Comparison of ENCODE assay signal across 9 mouse cellular contexts in the genomic region with DNA sequence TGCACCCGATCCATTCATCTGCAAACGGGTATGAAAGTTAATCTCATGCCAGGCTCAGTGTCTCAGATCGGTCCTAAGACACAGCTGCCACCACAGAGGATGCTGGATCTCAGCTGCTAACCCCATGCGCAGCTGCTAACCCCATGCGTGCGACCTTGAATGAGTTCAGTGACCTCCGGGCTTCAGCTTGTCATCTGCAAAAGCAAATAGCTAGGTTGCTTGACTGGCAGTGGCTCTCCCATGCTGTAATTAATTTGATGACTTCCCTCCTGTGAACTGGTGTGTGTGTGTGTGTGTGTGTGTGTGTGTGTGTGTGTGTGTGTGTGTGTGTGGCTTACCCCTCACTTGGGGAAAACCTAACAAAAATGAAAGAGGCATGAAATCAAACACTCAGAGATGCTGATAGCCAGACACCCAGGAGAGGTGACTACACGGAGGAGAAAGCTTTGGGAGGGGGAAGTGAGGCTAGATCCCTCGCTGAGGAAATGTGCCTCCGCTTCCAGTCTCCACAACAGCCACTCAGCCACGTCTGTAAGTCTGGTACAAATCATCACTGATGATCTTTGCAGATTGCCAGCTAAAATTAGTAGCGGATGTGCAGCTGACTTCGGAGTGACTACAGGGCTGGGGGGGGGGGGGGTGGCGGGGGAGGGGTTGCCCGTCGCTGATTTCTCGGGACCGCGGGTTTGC. TPM values are rescaled to one million over a fixed set of nuclear protein-coding genes. Genes with fewer than 3 reads are reported as not detected.
DNase-seq lines count a peak whose midpoint lies in the region; ATAC-seq and TF ChIP-seq lines count a peak whose summit lies in the region.
"Had no signal": no experiment of that assay in that cellular context is flagged by ENCODE, and none has a peak within 500 bp of the region (broad histone marks: within the 10 kb centered on the region; RNA-seq: fewer than 3 reads in every experiment).

No protein-coding gene starts in this region.

- TF ChIP-seq CTCF in forebrain, postnatal 0 days (IDR thresholded peaks at IDR 0.05; ENCODE audit: low read depth), result no peak

- H3K27me3 ChIP-seq in forebrain, postnatal 0 days (ENCODE audit: insufficient read depth, low read length), result no peaks in the 10 kb centered on the region
- H3K27me3 ChIP-seq in limb, embryonic 13.5 days, result no peaks in the 10 kb centered on the region

- WGBS in forebrain, postnatal 0 days, result 27% methylated on average over 19 of the region's 19 CpGs
- WGBS in limb, embryonic 13.5 days, result 12% methylated on average over 19 of the region's 19 CpGs

- no peaks in the 10 kb centered on the region for H3K9me3 ChIP-seq in forebrain, postnatal 0 days (ENCODE audit: low read length)
- H3K9me3 ChIP-seq in limb, embryonic 13.5 days, result 0 out of 2 replicates have a peak, but pooled peaks cover 6% of the 10 kb centered on the region

- H3K9ac ChIP-seq in forebrain, postnatal 0 days, result no peak overlapping the region
- no peak overlapping the region for H3K9ac ChIP-seq in limb, embryonic 13.5 days

- H3K4me2 ChIP-seq in forebrain, postnatal 0 days (ENCODE audit: low read depth), result peak overlapping the region; percentile 34
- peak overlapping the region; percentile 46 for H3K4me2 ChIP-seq in limb, embryonic 13.5 days (replicated peaks)

- no peaks in the 10 kb centered on the region for H3K4me1 ChIP-seq in forebrain, postnatal 0 days (ENCODE audit: insufficient read depth)
- peaks cover 8% of the 10 kb centered on the region; the same call in 1 of the 2 replicates for H3K4me1 ChIP-seq in limb, embryonic 13.5 days

- DNase-seq in heart, adult 11 months, result peak; percentile 94
- DNase-seq in heart, postnatal 4 days, result no peak
- peak; percentile 56 for DNase-seq in MN1 (ENCODE audit: low spot score)
- peak; percentile 55 for DNase-seq in forebrain, postnatal 0 days
- no peak for DNase-seq in lung, postnatal 14 days
- no peak for DNase-seq in lung, postnatal 10 days
- DNase-seq in frontal cortex, postnatal 10 days (ENCODE audit: low spot score in 2 of 2), result no peak

- ATAC-seq in forebrain, postnatal 0 days, result peak; percentile 58
- ATAC-seq in limb, embryonic 13.5 days (ENCODE audit: low FRiP score, low read depth), result peak; percentile 57

- H3K36me3 ChIP-seq in forebrain, postnatal 0 days (ENCODE audit: insufficient read depth), result no peaks in the 10 kb centered on the region
- H3K36me3 ChIP-seq in limb, embryonic 13.5 days, result no peaks in the 10 kb centered on the region

- no peak overlapping the region for H3K4me3 ChIP-seq in forebrain, postnatal 0 days (ENCODE audit: low read depth, low read length)
- H3K4me3 ChIP-seq in limb, embryonic 13.5 days, result no peak overlapping the region

- H3K27ac ChIP-seq in forebrain, postnatal 0 days (ENCODE audit: low read depth, low read length), result peak overlapping the region; percentile 21
- no peak overlapping the region for H3K27ac ChIP-seq in limb, embryonic 13.5 days
- H3K27ac ChIP-seq: macrophage had no signal

RNA-seq across cellular contexts. Expression of a gene that starts 47.0 kb away (rescaled TPM):
- total RNA-seq in heart, postnatal 4 days (2021), result 10 to 100 TPM; 68.6 to 80.3 TPM
- total RNA-seq in forebrain, postnatal 0 days (2014; rRNA removed), result 83.5 and 95.9 TPM in 2 replicates
- 75.9 and 76.4 TPM in 2 replicates for polyA plus RNA-seq in forebrain, postnatal 0 days (2015; fragmentation: Nextera tagmentation; extraction: Ambion mirVana)
- 76.9 and 78.2 TPM in 2 replicates for polyA plus RNA-seq in limb, embryonic 13.5 days (2015; fragmentation: Nextera tagmentation; extraction: Ambion mirVana)

RNA-seq across cellular contexts. Expression of a gene that starts 51.0 kb away (rescaled TPM):
- total RNA-seq in heart, postnatal 4 days (2021), result 10 to 100 TPM in 1 of 2 experiments, 1 to 10 TPM in 1; 8.6 to 10.5 TPM
- total RNA-seq in forebrain, postnatal 0 days (2014; rRNA removed), result 37.2 TPM in 2 replicates
- polyA plus RNA-seq in forebrain, postnatal 0 days (2015; fragmentation: Nextera tagmentation; extraction: Ambion mirVana), result 40.8 and 57.6 TPM in 2 replicates
- polyA plus RNA-seq in limb, embryonic 13.5 days (2015; fragmentation: Nextera tagmentation; extraction: Ambion mirVana), result 9.3 and 11.9 TPM in 2 replicates

Comparison
In these comparisons a context has a peak if more than half of its experiments do, and no peak if none do; other contexts are left out.
1. DNase-seq: peak in heart, adult 11 months (single experiment), MN1 (single experiment) and forebrain, postnatal 0 days (single experiment); none in heart, postnatal 4 days (single experiment), lung, postnatal 14 days (single experiment), lung, postnatal 10 days (single experiment) and frontal cortex, postnatal 10 days (0 of 2).